Mouse (Mus musculus) brain, embryonic 14.5 days (tissue): ENCODE measurements at regions not wholly inside any gene's neighbourhood (a gene's known extent, or its start where the extent isn't known, plus 50 kb on each side); places are given as distances from the start of the nearest gene placed in this dataset.
"Not testable (repeated sequence)": the region's sequence is repeated elsewhere in the genome, so short reads cannot be mapped to it uniquely, and the experiment has no call there.

Source experiments
- CTCF ChIP-seq: fragments of 200-500 bp; IDR thresholded peaks from 2 replicates; pipeline ENCODE4 v1.5.1; 2012; ENCODE audit warnings: inconsistent platforms, mild to moderate bottlenecking, moderate library complexity, borderline replicate concordance; ENCODE audit not compliant: insufficient read depth, insufficient read length; ENCODE audit errors: extremely low read depth
- POLR2A ChIP-seq: fragments of 200-500 bp; IDR thresholded peaks from 2 replicates; pipeline ENCODE4 v1.6.1; 2012; ENCODE audit warnings: mild to moderate bottlenecking, inconsistent platforms, borderline replicate concordance; ENCODE audit not compliant: poor library complexity, insufficient read depth, insufficient read length, severe bottlenecking; ENCODE audit errors: extremely low read depth

DNA sequence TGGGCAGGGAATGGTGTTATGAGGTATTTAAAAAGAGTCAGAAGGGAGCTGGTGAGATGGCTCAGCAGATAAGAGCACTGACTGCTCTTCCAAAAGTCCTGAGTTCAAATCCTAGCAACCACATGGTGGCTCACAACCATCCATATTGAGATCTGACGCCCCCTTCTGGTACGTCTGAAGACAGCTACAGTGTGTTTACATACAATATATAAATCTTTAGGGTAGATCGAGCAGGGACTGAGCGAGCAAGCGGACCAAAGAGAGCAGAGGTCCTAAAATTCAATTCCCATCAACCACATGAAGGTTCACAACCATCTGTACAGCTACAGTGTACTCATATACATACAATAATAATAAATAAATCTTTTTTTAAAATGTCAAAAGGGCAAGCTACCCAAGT is 269.8 kb downstream of the Gxylt1 start:
- TF ChIP-seq CTCF, POLR2A: not testable (repeated sequence)
